Mouse (Mus musculus): ENCODE results near the gene Ube2l6.

Ube2l6 gene

GRCm38 (mm10) chr2:84779210-84779609 is 19.4 kb upstream of the Ube2l6 start:
- no peak for TF ChIP-seq GATA4 (IDR thresholded peaks at IDR 0.05; ENCODE audit: insufficient replicate concordance, low read length)

- no peak for TF ChIP-seq GATA4 (IDR thresholded peaks at IDR 0.05; ENCODE audit: insufficient replicate concordance, low read length)
Measured at GRCm38 (mm10) chr2:84783315-84783714, 15.3 kb upstream of the Ube2l6 start.

- TF ChIP-seq GATA4 (IDR thresholded peaks at IDR 0.05; ENCODE audit: insufficient replicate concordance, low read length) = no peak
Measured at GRCm38 (mm10) chr2:84783840-84784566, 14.6 kb upstream of the Ube2l6 start.

- TF ChIP-seq GATA4 (IDR thresholded peaks at IDR 0.05; ENCODE audit: insufficient replicate concordance, low read length) = no peak
Measured at GRCm38 (mm10) chr2:84788316-84788715, 10.3 kb upstream of the Ube2l6 start.

- TF ChIP-seq GATA4 (IDR thresholded peaks at IDR 0.05; ENCODE audit: insufficient replicate concordance, low read length) = no peak
Measured at GRCm38 (mm10) chr2:84790418-84790817, 8.2 kb upstream of the Ube2l6 start.

GRCm38 (mm10) chr2:84792516-84792915 is 6.1 kb upstream of the Ube2l6 start:
- TF ChIP-seq GATA4 (IDR thresholded peaks at IDR 0.05; ENCODE audit: insufficient replicate concordance, low read length) = no peak

GRCm38 (mm10) chr2:84793154-84793553 is 5.5 kb upstream of the Ube2l6 start:
- no peak for TF ChIP-seq GATA4 (IDR thresholded peaks at IDR 0.05; ENCODE audit: insufficient replicate concordance, low read length)

- no peak for TF ChIP-seq GATA4 (IDR thresholded peaks at IDR 0.05; ENCODE audit: insufficient replicate concordance, low read length)
Measured at GRCm38 (mm10) chr2:84793871-84794270, 4.8 kb upstream of the Ube2l6 start.

GRCm38 (mm10) chr2:84797833-84798492 is 665 bp upstream of the Ube2l6 start:
- TF ChIP-seq GATA4 (IDR thresholded peaks at IDR 0.05; ENCODE audit: insufficient replicate concordance, low read length) = no peak

- peak; percentile 72; the same call in 1 of the 2 replicates for TF ChIP-seq GATA4 (IDR thresholded peaks at IDR 0.05; ENCODE audit: insufficient replicate concordance, low read length)
Measured at GRCm38 (mm10) chr2:84799041-84799561, 473 bp downstream of the Ube2l6 start.

GRCm38 (mm10) chr2:84800304-84800703 is 1.7 kb downstream of the Ube2l6 start:
- TF ChIP-seq GATA4 (IDR thresholded peaks at IDR 0.05; ENCODE audit: insufficient replicate concordance, low read length) = peak; percentile 95

GRCm38 (mm10) chr2:84803963-84804362 is 5.3 kb downstream of the Ube2l6 start:
- TF ChIP-seq GATA4 (IDR thresholded peaks at IDR 0.05; ENCODE audit: insufficient replicate concordance, low read length) = no peak

- TF ChIP-seq GATA4 (IDR thresholded peaks at IDR 0.05; ENCODE audit: insufficient replicate concordance, low read length) = no peak
Measured at GRCm38 (mm10) chr2:84806546-84806945, 7.9 kb downstream of the Ube2l6 start.

- no peak for TF ChIP-seq GATA4 (IDR thresholded peaks at IDR 0.05; ENCODE audit: insufficient replicate concordance, low read length)
Measured at GRCm38 (mm10) chr2:84809330-84809729, 10.7 kb downstream of the Ube2l6 start.

GRCm38 (mm10) chr2:84810526-84810885 is 11.9 kb downstream of the Ube2l6 start:
- TF ChIP-seq GATA4 (IDR thresholded peaks at IDR 0.05; ENCODE audit: insufficient replicate concordance, low read length) = no peak

GRCm38 (mm10) chr2:84810886-84811577 is 12.4 kb downstream of the Ube2l6 start:
- no peak; the same call in 1 of the 2 replicates for TF ChIP-seq GATA4 (IDR thresholded peaks at IDR 0.05; ENCODE audit: insufficient replicate concordance, low read length)

All from liver, adult (tissue).